Mouse (Mus musculus) midbrain, embryonic 10.5 days (tissue): ENCODE measurements at regions not wholly inside any gene's neighbourhood (a gene's known extent, or its start where the extent isn't known, plus 50 kb on each side); places are given as distances from the start of the nearest gene placed in this dataset.

ENCODE experiments used
- DNase-seq: peaks from one replicate; pipeline ENCODE4 v3.0.0-alpha.2; 2017; ENCODE audit warnings: low spot score
- H3K27ac ChIP-seq: fragments of 300-500 bp; sonication (generic); replicated peaks from 2 replicates; pipeline ENCODE4 v1.5.1; 2016; ENCODE audit warnings: mild to moderate bottlenecking
- H3K27me3 ChIP-seq: fragments of 300-500 bp; sonication (generic); 2 replicates; pipeline ENCODE4 v1.6.1; 2016; ENCODE audit warnings: low read depth, mild to moderate bottlenecking; ENCODE audit not compliant: poor library complexity, severe bottlenecking
- H3K36me3 ChIP-seq: fragments of 300-500 bp; sonication (generic); 2 replicates; pipeline ENCODE4 v1.6.1; 2016; ENCODE audit warnings: mild to moderate bottlenecking, moderate library complexity
- H3K4me1 ChIP-seq: fragments of 300-500 bp; sonication (generic); 2 replicates; pipeline ENCODE4 v1.6.1; 2016
- H3K4me3 ChIP-seq: fragments of 300-500 bp; sonication (generic); 2 replicates; pipeline ENCODE4 v1.5.1; 2016; ENCODE audit warnings: mild to moderate bottlenecking, moderate library complexity
- H3K9me3 ChIP-seq: fragments of 300-500 bp; sonication (generic); replicated peaks from 2 replicates; pipeline ENCODE4 v1.6.1; 2016; ENCODE audit warnings: mild to moderate bottlenecking
- WGBS: fragments of 180-500 bp; shearing (Covaris S2); methylation state at CpG from one replicate; pipeline ENCODE4 v1.1.7; 2016; 5-methylcytosine and 5-hydroxymethylcytosine counted together

- Histone ChIP-seq H3K27ac (no peak overlapping the region), H3K4me1 (peaks cover 23% of the 10 kb centered on the region), H3K9me3 (peaks cover 14% of the 10 kb centered on the region; the same call in 1 of the 2 replicates), H3K36me3 (peaks cover 19% of the 10 kb centered on the region), H3K4me3 (no peak overlapping the region), H3K27me3 (no peaks in the 10 kb centered on the region)
- no peak for DNase-seq
- 87% methylated on average over 3 of the region's 3 CpGs for whole genome bisulfite sequencing
These were observed 273.6 kb downstream of the Gm11361 start for GRCm38 (mm10) chr13:28530947-28531346.

- H3K36me3 ChIP-seq: peaks cover 19% of the 10 kb centered on the region
- H3K4me1 ChIP-seq: peaks cover 16% of the 10 kb centered on the region
- H3K9me3 ChIP-seq: peaks cover 14% of the 10 kb centered on the region; the same call in 1 of the 2 replicates
- H3K27me3 ChIP-seq: no peaks in the 10 kb centered on the region
- DNase-seq: no peak
- H3K4me3 ChIP-seq: no peak overlapping the region
- WGBS: 93% methylated on average over 4 of the region's 4 CpGs
- no peak overlapping the region for H3K27ac ChIP-seq
These were observed 271.7 kb downstream of the Gm11361 start for GRCm38 (mm10) chr13:28528898-28529511.

- DNase-seq: no peak
- WGBS: 90% methylated on average over 1 of the region's 1 CpGs
- Histone ChIP-seq H3K4me3 (no peak overlapping the region), H3K4me1 (peaks cover 16% of the 10 kb centered on the region), H3K9me3 (peaks cover 10% of the 10 kb centered on the region; the same call in 1 of the 2 replicates), H3K27ac (no peak overlapping the region), H3K27me3 (no peaks in the 10 kb centered on the region), H3K36me3 (peaks cover 13% of the 10 kb centered on the region)
These were observed 269.0 kb downstream of the Gm11361 start for GRCm38 (mm10) chr13:28526299-28526698.

- H3K27ac ChIP-seq: no peak overlapping the region
- H3K4me3 ChIP-seq: no peak overlapping the region
- no peaks in the 10 kb centered on the region for H3K36me3 ChIP-seq
- H3K27me3 ChIP-seq: no peaks in the 10 kb centered on the region
- 88% methylated on average over 3 of the region's 3 CpGs for WGBS
- H3K4me1 ChIP-seq: peaks cover 16% of the 10 kb centered on the region
- no peak for DNase-seq
- H3K9me3 ChIP-seq: no peaks in the 10 kb centered on the region
These were observed 267.1 kb downstream of the Gm11361 start for GRCm38 (mm10) chr13:28524411-28524810.

GRCm38 (mm10) chr13:28520127-28520482 lies 262.8 kb downstream of the Gm11361 start:
- Histone ChIP-seq H3K27me3 (no peaks in the 10 kb centered on the region), H3K27ac (no peak overlapping the region), H3K9me3 (no peaks in the 10 kb centered on the region), H3K4me1 (peaks cover 10% of the 10 kb centered on the region), H3K4me3 (no peak overlapping the region), H3K36me3 (no peaks in the 10 kb centered on the region)
- WGBS: 67% methylated on average over 1 of the region's 1 CpGs
- no peak for DNase-seq

GRCm38 (mm10) chr13:28519383-28520126 lies 262.2 kb downstream of the Gm11361 start:
- no peak overlapping the region for H3K27ac ChIP-seq

GRCm38 (mm10) chr13:28517161-28517560 lies 259.8 kb downstream of the Gm11361 start:
- Histone ChIP-seq H3K9me3 (no peaks in the 10 kb centered on the region), H3K4me3 (no peak overlapping the region), H3K36me3 (peaks cover 4% of the 10 kb centered on the region; the same call in 1 of the 2 replicates), H3K27ac (no peak overlapping the region; the same call in 1 of the 2 replicates), H3K4me1 (peaks cover 10% of the 10 kb centered on the region), H3K27me3 (no peaks in the 10 kb centered on the region)
- 80% methylated on average over 6 of the region's 6 CpGs for WGBS
- no peak for DNase-seq

More at GRCm38 (mm10) chr13:28519383-28520126, 262.2 kb downstream of the Gm11361 start:
- 81% methylated on average over 3 of the region's 3 CpGs for WGBS
- no peak overlapping the region for H3K4me3 ChIP-seq
- H3K27me3 ChIP-seq: no peaks in the 10 kb centered on the region
- H3K4me1 ChIP-seq: peaks cover 10% of the 10 kb centered on the region
- peaks cover under 1% of the 10 kb centered on the region; the same call in 1 of the 2 replicates for H3K36me3 ChIP-seq
- no peaks in the 10 kb centered on the region for H3K9me3 ChIP-seq
- no peak for DNase-seq

GRCm38 (mm10) chr13:28516636-28517035 lies 259.3 kb downstream of the Gm11361 start:
- DNase-seq: no peak
- no peak overlapping the region for H3K27ac ChIP-seq
- H3K9me3 ChIP-seq: no peaks in the 10 kb centered on the region
- H3K4me1 ChIP-seq: peaks cover 10% of the 10 kb centered on the region
- H3K36me3 ChIP-seq: peaks cover 4% of the 10 kb centered on the region; the same call in 1 of the 2 replicates
- no peak overlapping the region for H3K4me3 ChIP-seq
- WGBS: 65% methylated on average over 2 of the region's 2 CpGs
- H3K27me3 ChIP-seq: no peaks in the 10 kb centered on the region

GRCm38 (mm10) chr13:28514245-28514644 lies 256.9 kb downstream of the Gm11361 start:
- DNase-seq: no peak
- Histone ChIP-seq H3K9me3 (no peaks in the 10 kb centered on the region), H3K27ac (no peak overlapping the region), H3K36me3 (peaks cover 4% of the 10 kb centered on the region; the same call in 1 of the 2 replicates), H3K4me1 (peaks cover 10% of the 10 kb centered on the region), H3K27me3 (no peaks in the 10 kb centered on the region), H3K4me3 (no peak overlapping the region)

- Histone ChIP-seq H3K27ac (no peak overlapping the region), H3K4me1 (peaks cover 10% of the 10 kb centered on the region), H3K27me3 (no peaks in the 10 kb centered on the region), H3K9me3 (no peaks in the 10 kb centered on the region), H3K36me3 (peaks cover 4% of the 10 kb centered on the region; the same call in 1 of the 2 replicates), H3K4me3 (no peak overlapping the region)
- no peak for DNase-seq
- WGBS: 89% methylated on average over 7 of the region's 7 CpGs
These were observed 256.0 kb downstream of the Gm11361 start for GRCm38 (mm10) chr13:28513336-28513735.

GRCm38 (mm10) chr13:28512573-28513334 lies 255.4 kb downstream of the Gm11361 start:
- 85% methylated on average over 11 of the region's 11 CpGs for WGBS

GRCm38 (mm10) chr13:28508184-28508583 lies 250.9 kb downstream of the Gm11361 start:
- Histone ChIP-seq H3K4me1 (no peaks in the 10 kb centered on the region), H3K4me3 (no peak overlapping the region), H3K36me3 (peaks cover 16% of the 10 kb centered on the region), H3K27ac (no peak overlapping the region), H3K27me3 (no peaks in the 10 kb centered on the region), H3K9me3 (no peaks in the 10 kb centered on the region)
- WGBS: 84% methylated on average over 2 of the region's 2 CpGs
- no peak for DNase-seq

More at GRCm38 (mm10) chr13:28512573-28513334, 255.4 kb downstream of the Gm11361 start:
- Histone ChIP-seq H3K4me1 (peaks cover 7% of the 10 kb centered on the region), H3K4me3 (no peak overlapping the region), H3K27me3 (no peaks in the 10 kb centered on the region), H3K27ac (no peak overlapping the region), H3K9me3 (no peaks in the 10 kb centered on the region), H3K36me3 (peaks cover 4% of the 10 kb centered on the region; the same call in 1 of the 2 replicates)
- DNase-seq: no peak
